Mouse (Mus musculus) MEL (cell line): Measurements from ENCODE around the gene Stat1. TPM values are rescaled to one million over a fixed set of nuclear protein-coding genes. Genes with fewer than 3 reads are reported as not detected.

ENCODE experiments used
- DNase-seq: peaks from one replicate; pipeline ENCODE4 v3.0.0; 2011; ENCODE audit warnings: low read depth, low spot score
- H3K27ac ChIP-seq: 2 replicates; pipeline ENCODE4 v1.5.1; 2012; ENCODE audit warnings: low read depth, mild to moderate bottlenecking, control low read depth, low read length, moderate library complexity; ENCODE audit not compliant: control insufficient read depth
- H3K27me3 ChIP-seq, 2 experiments: fragments of 150-350 bp in 1 of 2; sonication (generic) in 1 of 2; 2 replicates each; pipeline ENCODE4 v1.6.1; 2012; ENCODE audit warnings: low read length in 2 of 2, mild to moderate bottlenecking in 2 of 2, improper control_type of control experiment in 1 of 2, moderate library complexity in 1 of 2; ENCODE audit not compliant: insufficient read depth in 2 of 2, control insufficient read depth in 1 of 2
- H3K36me3 ChIP-seq, 2 experiments: 2 replicates each; pipeline ENCODE4 v1.6.1; 2012 to 2014; ENCODE audit warnings: low read length in 2 of 2, improper control_type of control experiment in 1 of 2, inconsistent platforms in 1 of 2, mild to moderate bottlenecking in 1 of 2; ENCODE audit not compliant: insufficient read depth in 2 of 2, control insufficient read depth in 1 of 2
- H3K4me1 ChIP-seq, 2 experiments: fragments of 150-350 bp in 1 of 2; sonication (generic) in 1 of 2; 2 replicates each; pipeline ENCODE4 v1.6.1; 2012; ENCODE audit warnings: low read length in 2 of 2, improper control_type of control experiment in 1 of 2, mild to moderate bottlenecking in 1 of 2; ENCODE audit not compliant: insufficient read depth in 2 of 2, control insufficient read depth in 1 of 2
- H3K4me3 ChIP-seq, 2 experiments: fragments of 150-350 bp in 1 of 2; sonication (generic) in 1 of 2; 2 replicates each; pipeline ENCODE4 v1.5.1; 2012; ENCODE audit warnings: low read depth in 2 of 2, low read length in 2 of 2, mild to moderate bottlenecking in 2 of 2, moderate library complexity in 2 of 2, control low read depth in 1 of 2, improper control_type of control experiment in 1 of 2; ENCODE audit not compliant: control insufficient read depth in 1 of 2, insufficient read depth in 1 of 2
- H3K79me2 ChIP-seq: 2 replicates; pipeline ENCODE4 v1.6.1; 2012; ENCODE audit warnings: mild to moderate bottlenecking, low read length, moderate library complexity; ENCODE audit not compliant: control insufficient read depth, poor library complexity, insufficient read depth
- H3K9ac ChIP-seq: 2 replicates; pipeline ENCODE4 v1.6.1; 2012; ENCODE audit warnings: low read depth, mild to moderate bottlenecking, control low read depth, low read length, moderate library complexity; ENCODE audit not compliant: control insufficient read depth, poor library complexity, severe bottlenecking
- H3K9me3 ChIP-seq: fragments of 150-350 bp; sonication (generic); replicated peaks from 2 replicates; pipeline ENCODE4 v1.6.1; 2012; ENCODE audit warnings: mild to moderate bottlenecking, low read length, improper control_type of control experiment, moderate library complexity; ENCODE audit not compliant: insufficient read depth
- CHD1 ChIP-seq: IDR thresholded peaks from 2 replicates; pipeline ENCODE4 v1.6.1; 2012; ENCODE audit warnings: low read depth, mild to moderate bottlenecking, inconsistent platforms, low read length, improper control_type of control experiment
- CHD2 ChIP-seq: IDR thresholded peaks from 2 replicates; pipeline ENCODE4 v1.6.1; 2011; ENCODE audit warnings: low read length, improper control_type of control experiment
- CTCF ChIP-seq, 3 experiments: IDR thresholded peaks in 2 of 3; conservative IDR thresholded peaks in 1 of 3; 2 replicates each; pipeline ENCODE4 v1.5.1; 2011 to 2012; ENCODE audit warnings: low read length in 3 of 3, low read depth in 2 of 3, mild to moderate bottlenecking in 2 of 3, improper control_type of control experiment in 1 of 3, inconsistent platforms in 1 of 3, mixed read lengths in 1 of 3, moderate library complexity in 1 of 3; ENCODE audit not compliant: control insufficient read depth in 1 of 3, insufficient read depth in 1 of 3, poor library complexity in 1 of 3, severe bottlenecking in 1 of 3
- E2F4 ChIP-seq: IDR thresholded peaks from 2 replicates; pipeline ENCODE4 v1.6.1; 2011; ENCODE audit warnings: low read depth, low read length, improper control_type of control experiment, borderline replicate concordance
- EP300 ChIP-seq, 2 experiments: IDR thresholded peaks; 2 replicates each; pipeline ENCODE4 v1.6.1; 2011; ENCODE audit warnings: improper control_type of control experiment in 2 of 2, low read length in 2 of 2, low read depth in 1 of 2, mild to moderate bottlenecking in 1 of 2
- ETS1 ChIP-seq: IDR thresholded peaks from 2 replicates; pipeline ENCODE4 v1.6.1; 2012; ENCODE audit warnings: low read depth, mild to moderate bottlenecking, inconsistent platforms, low read length, improper control_type of control experiment, moderate library complexity
- GATA1 ChIP-seq: IDR thresholded peaks from 2 replicates; pipeline ENCODE4 v1.6.1; 2011; ENCODE audit warnings: low read depth, low read length, improper control_type of control experiment
- JUND ChIP-seq: IDR thresholded peaks from 2 replicates; pipeline ENCODE4 v1.6.1; 2011; ENCODE audit warnings: low read depth, mild to moderate bottlenecking, improper control_type of control experiment, low read length
- MEF2A ChIP-seq: IDR thresholded peaks from 2 replicates; pipeline ENCODE4 v1.6.1; 2014; ENCODE audit warnings: low read depth, mild to moderate bottlenecking, inconsistent platforms, low read length, improper control_type of control experiment; ENCODE audit not compliant: poor library complexity, insufficient replicate concordance, severe bottlenecking; ENCODE audit errors: extremely low read depth
- NELFE ChIP-seq: IDR thresholded peaks from 2 replicates; pipeline ENCODE4 v1.6.1; 2011; ENCODE audit warnings: low read depth, low read length, improper control_type of control experiment
- POLR2A ChIP-seq, 2 experiments: IDR thresholded peaks; 2 replicates each; pipeline ENCODE4 v1.6.1; 2011 to 2012; ENCODE audit warnings: low read length in 2 of 2, mild to moderate bottlenecking in 2 of 2, control low read depth in 1 of 2, improper control_type of control experiment in 1 of 2, low read depth in 1 of 2, moderate library complexity in 1 of 2; ENCODE audit not compliant: control insufficient read depth in 1 of 2, insufficient read depth in 1 of 2, poor library complexity in 1 of 2
- POLR2AphosphoS2 ChIP-seq: IDR thresholded peaks from 2 replicates; pipeline ENCODE4 v1.6.1; 2011; ENCODE audit warnings: low read length, improper control_type of control experiment
- RAD21 ChIP-seq: IDR thresholded peaks from 2 replicates; pipeline ENCODE4 v1.6.1; 2011; ENCODE audit warnings: mild to moderate bottlenecking, low read depth, low read length, improper control_type of control experiment
- SIN3A ChIP-seq: IDR thresholded peaks from 2 replicates; pipeline ENCODE4 v1.6.1; 2012; ENCODE audit warnings: low read length, improper control_type of control experiment, inconsistent platforms
- TAL1 ChIP-seq: IDR thresholded peaks from 2 replicates; pipeline ENCODE4 v1.6.1; 2012; ENCODE audit warnings: mild to moderate bottlenecking, inconsistent platforms, low read length, moderate library complexity, mixed read lengths
- TBP ChIP-seq: IDR thresholded peaks from 2 replicates; pipeline ENCODE4 v1.8.0; 2011; ENCODE audit warnings: low read depth, low read length, improper control_type of control experiment
- TCF12 ChIP-seq: IDR thresholded peaks from 2 replicates; pipeline ENCODE4 v1.6.1; 2014; ENCODE audit warnings: low read depth, mild to moderate bottlenecking, inconsistent platforms, low read length, improper control_type of control experiment, moderate library complexity
- USF2 ChIP-seq, 2 experiments: IDR thresholded peaks; 2 replicates each; pipeline ENCODE4 v1.6.1; 2011 to 2012; ENCODE audit warnings: improper control_type of control experiment in 2 of 2, low read length in 2 of 2, borderline replicate concordance in 1 of 2, inconsistent platforms in 1 of 2, low read depth in 1 of 2, mild to moderate bottlenecking in 1 of 2; ENCODE audit not compliant: insufficient read depth in 1 of 2
- ZMIZ1 ChIP-seq: IDR thresholded peaks from 2 replicates; pipeline ENCODE4 v1.6.1; 2012; ENCODE audit warnings: low read depth, mild to moderate bottlenecking, inconsistent platforms, low read length, improper control_type of control experiment, moderate library complexity
- polyA plus RNA-seq, 2 experiments: library from polyadenylated mRNA; stranded (reverse) in 1 of 2; unstranded in 1 of 2; fragments of >175 nt in 1 of 2; fragments of >200 nt in 1 of 2; gene quantifications; 2 replicates each; pipeline versions ENCODE4 v1.2.1 to v1.2.4; 2012; ENCODE audit warnings: low replicate concordance in 2 of 2, low read depth in 1 of 2; ENCODE audit not compliant: insufficient read length in 2 of 2, insufficient read depth in 1 of 2, missing spikeins in 1 of 2
- total RNA-seq: library from RNA; depleted of rRNA; stranded (reverse); fragments of 300-350 nt; gene quantifications from 2 replicates; pipeline ENCODE4 v1.2.3, GENCODE M21; 2012

The Stat1 gene
- total and polyA plus RNA-seq, 3 experiments: 9.7 to 44.0 (median 10.9) TPM

DNA sequence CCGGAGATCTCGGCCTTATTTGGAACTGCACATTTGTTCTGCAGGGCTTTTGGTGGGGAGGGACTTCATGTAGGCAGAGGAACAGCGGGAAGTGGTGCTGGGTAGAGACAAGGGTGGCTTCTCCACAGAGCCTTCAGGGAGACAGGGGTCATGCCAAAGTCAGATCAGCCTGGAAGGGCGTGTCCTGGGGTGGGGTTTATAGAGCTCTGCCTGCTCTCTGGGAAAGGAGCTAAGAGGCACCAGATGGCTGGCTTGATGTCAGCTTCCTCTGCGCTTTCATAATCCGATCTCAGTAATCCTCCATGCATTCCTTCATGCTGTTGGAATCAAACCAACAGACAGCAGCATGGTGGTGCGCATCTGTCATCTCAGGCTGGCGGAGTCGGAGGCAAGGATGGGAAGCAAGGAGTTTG, 30.7 kb downstream of the Stat1 start:
- H3K79me2 ChIP-seq: no peaks in the 10 kb centered on the region
- peaks cover 3 to 8% of the 10 kb centered on the region in 2 experiments for H3K36me3 ChIP-seq
- H3K27me3 ChIP-seq: no peaks in the 10 kb centered on the region
- no peak overlapping the region for H3K9ac ChIP-seq
- no peak for TF ChIP-seq RAD21
- TF ChIP-seq MEF2A: no peak
- TF ChIP-seq POLR2A (IDR thresholded peaks at IDR 0.05; ENCODE audit: control insufficient read depth in 1 of 2, insufficient read depth in 1 of 2, low read depth in 1 of 2, low read length in 2 of 2, poor library complexity in 1 of 2): no peak
- TF ChIP-seq ETS1: peak; percentile 38; the same call in 1 of the 2 replicates
- no peak for TF ChIP-seq TBP
- H3K4me3 ChIP-seq: no peak overlapping the region
- H3K27ac ChIP-seq: no peak overlapping the region
- H3K9me3 ChIP-seq: no peaks in the 10 kb centered on the region
- H3K4me1 ChIP-seq: peaks cover 5 to 14% of the 10 kb centered on the region in 2 experiments
- DNase-seq: peak; percentile 54

- Histone ChIP-seq H3K79me2 (no peaks in the 10 kb centered on the region), H3K9me3 (no peaks in the 10 kb centered on the region), H3K4me3 (no peak overlapping the region), H3K27ac (no peak overlapping the region), H3K36me3 (peaks cover 3 to 8% of the 10 kb centered on the region in 2 experiments), H3K9ac (no peak overlapping the region), H3K27me3 (no peaks in the 10 kb centered on the region), H3K4me1 (peaks cover 5 to 14% of the 10 kb centered on the region in 2 experiments)
- peak; percentile 54 for DNase-seq
- TF ChIP-seq CTCF (IDR thresholded peaks at IDR 0.05 in 2 of 3, conservative IDR thresholded peaks at IDR 0.05 in 1 of 3; ENCODE audit: control insufficient read depth in 1 of 3, insufficient read depth in 1 of 3, low read depth in 2 of 3, low read length in 3 of 3, poor library complexity in 1 of 3, severe bottlenecking in 1 of 3) (no peak), EP300 (IDR thresholded peaks at IDR 0.05; ENCODE audit: low read depth in 1 of 2, low read length in 2 of 2) (peak in 1 of 2 experiments; percentile 62; a peak in 3 of 4 replicates), TCF12 (peak; percentile 85), CHD2 (no peak), SIN3A (peak; percentile 25; the same call in 1 of the 2 replicates), GATA1 (0 out of 2 replicates have a peak, but pooled peaks have one; percentile 33), JUND (no peak), ETS1 (peak; percentile 93), TAL1 (peak; percentile 53)
Observed at GRCm38 (mm10) chr1:52150676-52151075, 31.4 kb downstream of the Stat1 start.

- H3K4me1 ChIP-seq: peaks cover 5 to 14% of the 10 kb centered on the region in 2 experiments
- H3K79me2 ChIP-seq: no peaks in the 10 kb centered on the region
- H3K36me3 ChIP-seq: peaks cover 3 to 8% of the 10 kb centered on the region in 2 experiments
- no peak overlapping the region for H3K9ac ChIP-seq
- DNase-seq: no peak
- TF ChIP-seq GATA1: no peak
- no peak for TF ChIP-seq ZMIZ1
- TF ChIP-seq USF2 (IDR thresholded peaks at IDR 0.05; ENCODE audit: borderline replicate concordance in 1 of 2, insufficient read depth in 1 of 2, low read depth in 1 of 2, low read length in 2 of 2): no peak
- TF ChIP-seq CHD1: no peak
- TF ChIP-seq E2F4: no peak
- no peak for TF ChIP-seq TCF12
- no peak for TF ChIP-seq POLR2AphosphoS2
- no peak for TF ChIP-seq NELFE
- no peak for TF ChIP-seq MEF2A
- TF ChIP-seq EP300 (IDR thresholded peaks at IDR 0.05; ENCODE audit: low read depth in 1 of 2, low read length in 2 of 2): no peak
- no peak for TF ChIP-seq SIN3A
- TF ChIP-seq CTCF (IDR thresholded peaks at IDR 0.05 in 2 of 3, conservative IDR thresholded peaks at IDR 0.05 in 1 of 3; ENCODE audit: control insufficient read depth in 1 of 3, insufficient read depth in 1 of 3, low read depth in 2 of 3, low read length in 3 of 3, poor library complexity in 1 of 3, severe bottlenecking in 1 of 3): no peak
- no peak overlapping the region for H3K4me3 ChIP-seq
- no peak overlapping the region for H3K27ac ChIP-seq
- no peaks in the 10 kb centered on the region for H3K9me3 ChIP-seq
- H3K27me3 ChIP-seq: no peaks in the 10 kb centered on the region
Observed at GRCm38 (mm10) chr1:52151166-52151565, 31.9 kb downstream of the Stat1 start.
